Mouse (Mus musculus): ENCODE data around the gene Calm4. TPM values are rescaled to one million over a fixed set of nuclear protein-coding genes. Genes with fewer than 3 reads are reported as not detected.
"Not testable (repeated sequence)": the region's sequence is repeated elsewhere in the genome, so short reads cannot be mapped to it uniquely, and the experiment has no call there.

The Calm4 gene
- not detected in 2 replicates for polyA plus RNA-seq (2016; fragmentation: Nextera tagmentation; extraction: Ambion mirVana)

GRCm38 (mm10) chr13:3837312-3837807, at the start of gene Calm4:
Gene Calm4, plus strand, starts transcription at chr13:3837757.
- not testable (repeated sequence) for H3K36me3 ChIP-seq (replicated peaks); H3K4me1 ChIP-seq; H3K27ac ChIP-seq (replicated peaks); H3K9me3 ChIP-seq; H3K27me3 ChIP-seq (replicated peaks; ENCODE audit: low read depth, poor library complexity, severe bottlenecking); H3K4me3 ChIP-seq; DNase-seq (ENCODE audit: low spot score)

- peaks cover 14% of the 10 kb centered on the region for H3K4me1 ChIP-seq
- H3K36me3 ChIP-seq (replicated peaks): no peaks in the 10 kb centered on the region
- no peak overlapping the region for H3K4me3 ChIP-seq
- 77% methylated on average over 2 of the region's 2 CpGs for WGBS
- no peak for DNase-seq (ENCODE audit: low spot score)
- no peaks in the 10 kb centered on the region for H3K27me3 ChIP-seq (replicated peaks; ENCODE audit: low read depth, poor library complexity, severe bottlenecking)
- H3K9me3 ChIP-seq: no peaks in the 10 kb centered on the region
- no peak overlapping the region for H3K27ac ChIP-seq (replicated peaks)
Measured at GRCm38 (mm10) chr13:3788588-3788987, 49.0 kb upstream of the Calm4 start.

- Histone ChIP-seq H3K27ac (replicated peaks) (no peak overlapping the region), H3K27me3 (replicated peaks; ENCODE audit: low read depth, poor library complexity, severe bottlenecking) (no peaks in the 10 kb centered on the region), H3K4me1 (peaks cover 14% of the 10 kb centered on the region), H3K4me3 (no peak overlapping the region), H3K36me3 (replicated peaks) (no peaks in the 10 kb centered on the region), H3K9me3 (no peaks in the 10 kb centered on the region)
- 80% methylated on average over 2 of the region's 2 CpGs for WGBS
- no peak for DNase-seq (ENCODE audit: low spot score)
Measured at GRCm38 (mm10) chr13:3789531-3789930, 48.0 kb upstream of the Calm4 start.

GRCm38 (mm10) chr13:3796649-3797048, 40.9 kb upstream of the Calm4 start:
- no peaks in the 10 kb centered on the region for H3K9me3 ChIP-seq
- peaks cover 11% of the 10 kb centered on the region for H3K4me1 ChIP-seq
- H3K27me3 ChIP-seq (replicated peaks; ENCODE audit: low read depth, poor library complexity, severe bottlenecking): no peaks in the 10 kb centered on the region
- H3K4me3 ChIP-seq: no peak overlapping the region
- H3K36me3 ChIP-seq (replicated peaks): no peaks in the 10 kb centered on the region
- no peak overlapping the region for H3K27ac ChIP-seq (replicated peaks)
- 87% methylated on average over 4 of the region's 4 CpGs for WGBS
- no peak for DNase-seq (ENCODE audit: low spot score)

GRCm38 (mm10) chr13:3798751-3799150, 38.8 kb upstream of the Calm4 start:
- no peak overlapping the region for H3K4me3 ChIP-seq
- no peak overlapping the region for H3K27ac ChIP-seq (replicated peaks)
- H3K4me1 ChIP-seq: peaks cover 3% of the 10 kb centered on the region; the same call in 1 of the 2 replicates
- no peaks in the 10 kb centered on the region for H3K9me3 ChIP-seq
- no peak for DNase-seq (ENCODE audit: low spot score)
- H3K27me3 ChIP-seq (replicated peaks; ENCODE audit: low read depth, poor library complexity, severe bottlenecking): no peaks in the 10 kb centered on the region
- no peaks in the 10 kb centered on the region for H3K36me3 ChIP-seq (replicated peaks)

- Histone ChIP-seq H3K36me3 (replicated peaks) (no peaks in the 10 kb centered on the region), H3K9me3 (no peaks in the 10 kb centered on the region), H3K27ac (replicated peaks) (no peak overlapping the region), H3K4me1 (peaks cover 6% of the 10 kb centered on the region; the same call in 1 of the 2 replicates), H3K4me3 (no peak overlapping the region), H3K27me3 (replicated peaks; ENCODE audit: low read depth, poor library complexity, severe bottlenecking) (no peaks in the 10 kb centered on the region)
- 72% methylated on average over 3 of the region's 3 CpGs for WGBS
- DNase-seq (ENCODE audit: low spot score): no peak
Measured at GRCm38 (mm10) chr13:3799386-3799785, 38.2 kb upstream of the Calm4 start.

GRCm38 (mm10) chr13:3804186-3804585, 33.4 kb upstream of the Calm4 start, which contains the start of gene Calml3:
Gene Calml3, minus strand, starts transcription at chr13:3804316.
- Histone ChIP-seq H3K27me3 (replicated peaks; ENCODE audit: low read depth, poor library complexity, severe bottlenecking) (no peaks in the 10 kb centered on the region), H3K4me1 (peaks cover 10% of the 10 kb centered on the region; the same call in 1 of the 2 replicates), H3K4me3 (no peak within 1 kb of the TSS), H3K27ac (replicated peaks) (no peak within 1 kb of the TSS; the same call in 1 of the 2 replicates), H3K36me3 (replicated peaks) (no peaks in the 10 kb centered on the region), H3K9me3 (no peaks in the 10 kb centered on the region)
- no peak for DNase-seq (ENCODE audit: low spot score)
- WGBS: 86% methylated on average over 13 of the region's 13 CpGs

- no peak for DNase-seq (ENCODE audit: low spot score)
- Histone ChIP-seq H3K27ac (replicated peaks) (no peak overlapping the region), H3K9me3 (no peaks in the 10 kb centered on the region), H3K4me1 (peaks cover 10% of the 10 kb centered on the region; the same call in 1 of the 2 replicates), H3K4me3 (no peak overlapping the region), H3K36me3 (replicated peaks) (no peaks in the 10 kb centered on the region), H3K27me3 (replicated peaks; ENCODE audit: low read depth, poor library complexity, severe bottlenecking) (no peaks in the 10 kb centered on the region)
- WGBS: 69% methylated on average over 2 of the region's 2 CpGs
Measured at GRCm38 (mm10) chr13:3805132-3805531, 32.4 kb upstream of the Calm4 start.

GRCm38 (mm10) chr13:3805638-3806037, 31.9 kb upstream of the Calm4 start:
- H3K9me3 ChIP-seq: peaks cover 4% of the 10 kb centered on the region; the same call in 1 of the 2 replicates

GRCm38 (mm10) chr13:3807131-3807827, 30.3 kb upstream of the Calm4 start:
- WGBS: 66% methylated on average over 7 of the region's 7 CpGs
- H3K9me3 ChIP-seq: peaks cover 7% of the 10 kb centered on the region; the same call in 1 of the 2 replicates
- peaks cover 7% of the 10 kb centered on the region; the same call in 1 of the 2 replicates for H3K4me1 ChIP-seq
- no peak for DNase-seq (ENCODE audit: low spot score)
- no peak overlapping the region for H3K4me3 ChIP-seq
- H3K27ac ChIP-seq (replicated peaks): no peak overlapping the region
- no peaks in the 10 kb centered on the region for H3K36me3 ChIP-seq (replicated peaks)
- H3K27me3 ChIP-seq (replicated peaks; ENCODE audit: low read depth, poor library complexity, severe bottlenecking): no peaks in the 10 kb centered on the region

More at GRCm38 (mm10) chr13:3805638-3806037, 31.9 kb upstream of the Calm4 start:
- no peak overlapping the region for H3K4me3 ChIP-seq
- no peaks in the 10 kb centered on the region for H3K27me3 ChIP-seq (replicated peaks; ENCODE audit: low read depth, poor library complexity, severe bottlenecking)
- no peak overlapping the region for H3K27ac ChIP-seq (replicated peaks)
- peaks cover 10% of the 10 kb centered on the region; the same call in 1 of the 2 replicates for H3K4me1 ChIP-seq
- no peaks in the 10 kb centered on the region for H3K36me3 ChIP-seq (replicated peaks)
- WGBS: 87% methylated on average over 5 of the region's 5 CpGs
- no peak for DNase-seq (ENCODE audit: low spot score)

- no peak overlapping the region for H3K27ac ChIP-seq (replicated peaks)
- no peaks in the 10 kb centered on the region for H3K4me1 ChIP-seq
- DNase-seq (ENCODE audit: low spot score): no peak
- H3K27me3 ChIP-seq (replicated peaks; ENCODE audit: low read depth, poor library complexity, severe bottlenecking): no peaks in the 10 kb centered on the region
- H3K36me3 ChIP-seq (replicated peaks): no peaks in the 10 kb centered on the region
- H3K4me3 ChIP-seq: no peak overlapping the region
- 79% methylated on average over 5 of the region's 5 CpGs for WGBS
- no peaks in the 10 kb centered on the region for H3K9me3 ChIP-seq
Measured at GRCm38 (mm10) chr13:3818012-3818739, 19.4 kb upstream of the Calm4 start.

GRCm38 (mm10) chr13:3818740-3819076, 18.8 kb upstream of the Calm4 start:
- WGBS: 84% methylated on average over 2 of the region's 2 CpGs

GRCm38 (mm10) chr13:3822105-3822504, 15.5 kb upstream of the Calm4 start:
- Histone ChIP-seq H3K36me3 (replicated peaks) (no peaks in the 10 kb centered on the region), H3K9me3 (no peaks in the 10 kb centered on the region), H3K27ac (replicated peaks) (no peak overlapping the region), H3K4me1 (no peaks in the 10 kb centered on the region), H3K27me3 (replicated peaks; ENCODE audit: low read depth, poor library complexity, severe bottlenecking) (no peaks in the 10 kb centered on the region), H3K4me3 (no peak overlapping the region)
- 71% methylated on average over 4 of the region's 4 CpGs for WGBS
- DNase-seq (ENCODE audit: low spot score): no peak

More at GRCm38 (mm10) chr13:3818740-3819076, 18.8 kb upstream of the Calm4 start:
- Histone ChIP-seq H3K9me3 (no peaks in the 10 kb centered on the region), H3K27me3 (replicated peaks; ENCODE audit: low read depth, poor library complexity, severe bottlenecking) (no peaks in the 10 kb centered on the region), H3K4me1 (no peaks in the 10 kb centered on the region), H3K4me3 (no peak overlapping the region), H3K36me3 (replicated peaks) (no peaks in the 10 kb centered on the region), H3K27ac (replicated peaks) (no peak overlapping the region)
- DNase-seq (ENCODE audit: low spot score): no peak
